Mouse (Mus musculus) brain, embryonic 14.5 days (tissue): ENCODE measurements around the gene Bicral.

Experiments used
- CTCF ChIP-seq: fragments of 200-500 bp; IDR thresholded peaks from 2 replicates; pipeline ENCODE4 v1.5.1; 2012; ENCODE audit warnings: inconsistent platforms, mild to moderate bottlenecking, moderate library complexity, borderline replicate concordance; ENCODE audit not compliant: insufficient read depth, insufficient read length; ENCODE audit errors: extremely low read depth
- POLR2A ChIP-seq: fragments of 200-500 bp; IDR thresholded peaks from 2 replicates; pipeline ENCODE4 v1.6.1; 2012; ENCODE audit warnings: mild to moderate bottlenecking, inconsistent platforms, borderline replicate concordance; ENCODE audit not compliant: poor library complexity, insufficient read depth, insufficient read length, severe bottlenecking; ENCODE audit errors: extremely low read depth

- TF ChIP-seq POLR2A = no peak
- no peak for TF ChIP-seq CTCF
These were observed 65.3 kb downstream of the Bicral start for GRCm38 (mm10) chr17:46792963-46793362.
